Mouse (Mus musculus): ENCODE data around the gene Entr1. TPM values are rescaled to one million over a fixed set of nuclear protein-coding genes. Genes with fewer than 3 reads are reported as not detected.
"Not testable (repeated sequence)": the region's sequence is repeated elsewhere in the genome, so short reads cannot be mapped to it uniquely, and the experiment has no call there.

Gene Entr1
- total RNA-seq, 2 experiments from 2014 or later = 186 to 187 TPM

DNA sequence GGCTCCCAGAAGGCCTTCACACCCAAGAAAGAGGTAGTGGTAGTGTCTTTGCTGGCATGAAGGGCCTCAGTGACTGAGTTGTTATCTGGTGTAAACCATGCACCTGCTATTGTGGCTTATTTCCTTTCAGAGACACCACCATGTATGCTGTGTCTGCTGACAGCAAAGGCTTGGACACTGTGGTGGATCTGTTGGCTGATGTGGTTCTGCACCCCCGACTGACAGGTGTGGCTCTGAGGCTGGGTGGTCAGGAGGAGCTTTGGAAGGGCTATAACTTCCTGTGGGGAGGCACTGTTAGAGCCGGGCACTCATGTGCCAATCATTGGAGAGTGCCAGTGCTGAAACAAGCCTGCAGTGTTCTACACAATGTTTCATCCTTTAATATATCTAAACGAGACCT, 1.8 kb upstream of the Entr1 start:
- DNase-seq = no peak
- intact Hi-C loops (cut with DNase I) = no loop called here

DNA sequence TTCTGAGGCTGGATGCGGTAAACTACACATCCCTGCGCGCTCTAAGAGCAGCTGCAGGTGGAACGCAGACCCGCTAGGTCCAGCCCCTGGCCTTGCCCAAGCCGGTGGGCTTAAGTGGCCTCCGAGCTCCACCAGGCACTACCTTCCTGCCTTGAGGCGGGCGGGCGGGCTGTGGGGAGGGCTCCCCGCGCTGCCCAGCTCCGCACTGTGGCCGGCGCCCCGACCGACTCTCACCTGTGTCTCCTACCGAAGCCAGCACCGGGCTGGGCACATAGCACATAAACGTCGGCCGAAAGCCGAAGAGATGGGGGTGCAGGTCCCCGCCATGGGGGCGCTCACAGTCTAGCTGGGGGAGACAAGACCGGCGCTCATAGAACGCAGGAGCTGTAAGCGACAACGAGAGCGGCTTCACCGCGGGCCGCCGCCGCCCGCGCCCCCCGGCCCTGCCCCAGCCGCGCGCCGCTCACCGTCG, 398 bp downstream of the Entr1 start:
- intact Hi-C loops (cut with DNase I) = no loop called here

DNA sequence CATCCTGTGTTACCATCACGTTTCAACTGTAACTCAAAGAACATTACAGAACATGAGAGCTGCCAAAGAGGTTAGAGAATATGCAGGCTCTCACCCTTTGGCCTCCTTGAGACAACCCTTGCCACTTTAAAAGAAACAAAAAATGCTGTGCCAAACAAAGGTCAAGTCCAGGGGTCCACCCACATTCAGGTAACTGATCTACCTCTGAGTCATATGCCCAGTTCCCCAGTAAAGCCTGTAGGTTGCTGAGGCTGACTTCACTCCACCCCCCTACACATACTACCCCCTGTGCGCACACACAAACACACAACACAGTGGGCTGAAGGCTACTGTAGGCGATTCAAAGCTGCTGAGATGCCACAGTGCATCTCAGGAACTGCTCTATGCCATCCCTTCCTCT, 1.4 kb downstream of the Entr1 start:
- intact Hi-C loops (cut with DNase I) = no loop called here

More for the DNA sequence above, 398 bp downstream of the Entr1 start:
- DNase-seq = no peak

DNA sequence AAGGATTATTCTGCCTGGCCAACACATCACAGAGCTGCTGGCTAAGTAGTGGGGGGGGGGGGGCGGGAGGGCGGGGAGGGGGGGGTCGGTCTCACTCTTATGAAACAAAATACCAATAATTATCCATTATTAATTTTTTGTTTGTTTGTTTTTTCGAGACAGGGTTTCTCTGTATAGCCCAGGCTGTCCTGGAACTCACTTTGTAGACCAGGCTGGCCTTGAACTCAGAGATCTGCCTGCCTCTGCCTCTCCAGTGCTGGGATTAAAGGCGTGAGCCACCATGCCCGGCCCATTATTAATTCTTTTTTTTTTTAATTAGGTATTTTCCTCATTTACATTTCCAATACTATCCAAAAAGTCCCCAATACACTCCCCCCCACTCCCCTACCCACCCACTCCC, 8.2 kb downstream of the Entr1 start:
- DNase-seq; intact Hi-C loops (cut with DNase I): not testable (repeated sequence)

More for the DNA sequence above, 1.4 kb downstream of the Entr1 start:
- DNase-seq = no peak

DNA sequence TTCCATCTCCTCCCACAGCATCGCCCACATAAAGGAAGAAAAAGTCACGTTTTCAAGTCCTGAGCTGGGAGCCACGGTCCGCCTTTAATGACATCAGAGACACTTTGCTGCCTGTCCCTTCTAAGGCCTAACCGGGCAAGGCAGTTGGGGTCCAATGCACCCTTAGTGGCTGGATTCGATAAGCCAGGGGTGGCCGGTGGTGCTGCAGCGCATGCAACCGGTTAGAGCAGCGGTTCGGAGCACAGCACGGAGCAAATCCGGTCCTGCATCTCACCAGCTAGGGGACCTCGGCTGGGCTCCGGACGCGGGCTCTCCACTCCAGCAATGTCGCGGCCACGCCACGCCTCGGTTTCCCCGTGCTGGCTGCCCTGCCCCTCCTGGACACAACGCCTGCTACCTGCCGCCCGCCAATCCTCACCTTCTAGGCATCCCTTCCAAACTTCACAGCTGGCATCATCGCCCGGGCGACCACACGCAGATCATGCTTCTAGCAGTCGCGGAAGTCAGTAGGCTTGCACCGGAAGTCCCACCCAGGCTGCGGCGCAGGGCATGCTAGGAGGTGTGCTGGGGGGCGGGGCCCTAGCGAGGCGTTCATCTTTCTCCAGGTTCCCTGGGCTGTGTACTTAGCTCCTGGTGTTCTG, 8.9 kb downstream of the Entr1 start, which contains the start of gene Snapc4:
TSS of gene Snapc4 (minus strand) at position 523 of the 641 bp plus-strand sequence.
- intact Hi-C loops (cut with DNase I) = no loop called here
- DNase-seq = peak; percentile 84

DNA sequence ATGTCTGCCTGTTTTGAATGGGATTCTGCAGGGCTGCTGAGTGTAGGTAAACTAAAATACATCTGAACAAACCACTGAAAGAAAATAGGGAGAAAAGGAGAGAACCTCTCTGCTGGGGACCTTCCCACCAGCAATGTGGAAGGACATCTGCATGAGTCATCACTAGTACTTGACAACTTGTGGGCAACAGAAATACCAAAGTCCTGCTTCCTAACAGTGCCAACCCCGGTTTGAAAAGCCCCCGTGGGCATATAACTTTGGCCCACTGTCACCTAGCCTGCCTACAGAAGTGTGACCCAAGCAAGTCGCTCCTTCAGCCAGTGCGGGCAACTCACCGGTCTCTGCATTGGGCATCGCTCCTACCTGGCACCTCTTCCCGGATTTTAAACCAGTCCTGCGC, 16.7 kb downstream of the Entr1 start:
- no peak for DNase-seq
- intact Hi-C loops (cut with DNase I) = loop anchor here (10.0 kb wide), 1 partner anchor 52 kb away; no protein-coding TSS in a partner anchor

DNA sequence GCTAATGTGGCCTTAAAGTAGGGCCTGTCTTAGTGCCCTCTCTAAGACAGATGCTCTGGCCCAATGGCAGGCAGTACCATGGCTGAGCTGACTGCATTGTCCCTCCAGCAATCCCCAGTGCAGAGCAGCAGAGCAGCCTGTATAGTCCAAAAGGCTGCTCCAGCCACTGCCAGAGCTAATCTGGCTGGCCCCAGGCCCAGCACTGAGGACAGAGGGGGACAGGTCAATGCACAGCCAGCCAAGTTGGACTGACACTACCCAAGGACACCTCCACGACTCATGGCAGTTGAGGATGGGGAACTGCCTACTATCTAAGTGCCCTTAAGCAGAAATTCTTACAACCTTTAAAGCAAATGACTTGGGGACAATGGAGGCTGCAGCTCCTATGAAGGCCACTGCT, 20.5 kb downstream of the Entr1 start:
- intact Hi-C loops (cut with DNase I) = no loop called here
- DNase-seq = no peak

DNA sequence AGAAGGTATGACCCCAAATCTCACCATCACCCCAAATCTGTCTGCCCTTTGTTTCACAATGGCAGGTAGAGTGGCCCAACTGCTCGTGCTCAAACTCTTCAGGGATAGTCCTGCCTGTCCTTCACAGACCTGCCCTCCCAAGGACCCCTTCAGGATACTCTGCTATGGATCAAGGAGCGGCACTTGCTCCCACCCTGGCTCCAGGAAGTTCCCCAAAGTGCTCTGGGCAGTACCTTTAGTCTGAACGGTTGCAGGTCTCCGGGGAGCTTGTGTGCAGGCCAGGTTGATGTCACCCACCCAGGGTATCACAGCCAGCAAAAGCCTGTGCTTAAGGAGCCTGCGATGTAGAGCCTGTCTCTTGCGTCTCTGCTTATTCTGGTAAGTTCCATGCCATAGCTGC, 21.2 kb downstream of the Entr1 start:
- no peak for DNase-seq
- intact Hi-C loops (cut with DNase I) = no loop called here

DNA sequence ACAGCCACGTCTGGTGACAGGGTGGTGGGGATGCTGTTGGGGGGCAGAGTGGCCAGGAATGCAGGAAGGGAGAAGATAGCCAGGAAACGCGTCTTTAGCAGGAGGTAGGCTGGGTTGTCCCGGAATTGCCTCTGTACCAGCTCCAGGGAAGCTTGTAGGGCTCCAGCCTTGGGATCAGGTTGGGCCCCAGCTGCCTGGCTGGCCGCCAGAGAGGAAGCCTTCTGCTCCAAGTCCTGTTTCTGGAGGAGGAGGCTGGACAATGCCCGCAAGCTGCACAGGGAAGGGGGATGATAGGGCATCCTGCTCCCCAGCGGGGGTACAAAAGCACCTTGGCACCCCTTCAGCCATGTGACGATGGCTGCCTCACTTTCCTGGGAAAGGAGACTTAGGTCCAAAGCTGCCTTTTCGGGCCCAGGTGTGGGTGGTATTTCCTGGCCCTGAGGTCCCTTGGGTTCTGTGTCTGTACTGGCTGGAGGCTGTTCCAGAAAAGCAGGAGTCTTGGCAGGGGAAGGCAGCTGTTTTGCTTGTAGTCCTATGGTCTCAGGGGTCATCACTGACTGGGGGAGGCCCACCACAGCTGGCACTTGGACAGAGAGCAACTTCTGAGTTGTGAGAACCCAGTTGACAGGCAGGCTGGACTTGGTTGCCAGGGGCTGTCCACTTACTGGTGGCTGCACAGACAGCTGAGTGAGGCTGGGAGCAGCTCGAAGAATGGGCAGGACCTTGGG, 24.2 kb downstream of the Entr1 start:
- intact Hi-C loops (cut with DNase I) = no loop called here
- DNase-seq = peak; percentile 75

DNA sequence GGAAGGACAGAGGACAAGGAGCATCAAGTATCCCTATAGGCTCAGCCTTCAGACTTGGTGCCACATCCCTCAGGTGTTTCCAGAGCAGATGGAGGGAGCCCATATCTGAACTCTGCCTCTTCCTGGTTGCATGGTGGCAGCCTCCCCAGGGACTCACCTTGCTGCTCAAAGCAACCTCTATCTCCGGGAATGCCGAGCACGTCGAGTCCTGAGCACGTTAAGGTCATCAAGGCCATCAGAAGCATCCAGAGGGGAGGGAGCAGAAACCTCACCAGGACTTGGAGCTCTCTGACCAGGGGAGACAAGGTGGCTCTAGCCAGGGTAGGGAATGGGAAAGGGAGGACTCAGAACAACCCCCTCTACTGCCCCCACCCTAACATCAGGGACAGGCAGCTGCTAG, 25.6 kb downstream of the Entr1 start:
- no peak for DNase-seq
- intact Hi-C loops (cut with DNase I) = no loop called here

DNA sequence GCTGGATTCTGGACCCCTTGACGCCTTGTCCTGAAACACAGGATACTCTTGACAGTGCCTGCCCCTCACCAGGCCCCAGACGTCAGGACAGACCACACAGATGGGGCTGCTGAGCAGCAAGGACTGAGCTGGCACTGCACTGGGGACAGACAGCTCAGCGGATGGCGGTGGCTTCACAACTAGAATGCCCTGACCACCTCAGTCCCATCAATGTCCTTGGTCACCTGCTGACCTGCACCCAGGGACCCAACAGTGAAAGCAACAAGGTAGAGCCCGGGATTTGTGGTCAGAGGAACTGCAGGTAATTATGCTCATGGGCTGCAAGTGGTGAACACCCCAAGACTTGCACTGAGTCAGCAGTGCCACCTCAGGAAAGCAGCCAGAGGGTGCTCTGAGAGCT, 26.1 kb downstream of the Entr1 start:
- DNase-seq = no peak
- intact Hi-C loops (cut with DNase I) = no loop called here

DNA sequence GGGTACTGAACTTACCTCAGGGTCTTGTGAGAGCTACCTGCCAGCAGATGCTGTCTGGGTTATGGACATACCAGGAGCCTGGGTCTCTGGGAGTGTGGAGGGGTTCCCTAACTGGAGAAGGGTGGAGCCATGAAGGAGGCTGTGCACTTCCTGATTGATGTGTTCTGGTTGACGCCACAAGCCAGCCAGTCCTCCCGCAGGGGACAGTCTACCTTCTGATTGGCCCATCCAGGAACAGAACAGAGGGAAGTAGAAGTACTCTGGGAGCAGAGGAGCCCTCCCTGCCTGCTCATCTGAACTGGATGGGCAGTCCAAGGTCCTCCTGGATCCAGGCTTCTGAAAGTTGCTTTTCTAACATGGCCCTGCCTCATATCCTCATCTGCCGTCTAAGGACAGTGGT, 28.3 kb downstream of the Entr1 start, which contains the start of gene Card9:
TSS of gene Card9 (minus strand) at position 147 of the 400 bp plus-strand sequence.
- no peak for DNase-seq
- intact Hi-C loops (cut with DNase I) = no loop called here

DNA sequence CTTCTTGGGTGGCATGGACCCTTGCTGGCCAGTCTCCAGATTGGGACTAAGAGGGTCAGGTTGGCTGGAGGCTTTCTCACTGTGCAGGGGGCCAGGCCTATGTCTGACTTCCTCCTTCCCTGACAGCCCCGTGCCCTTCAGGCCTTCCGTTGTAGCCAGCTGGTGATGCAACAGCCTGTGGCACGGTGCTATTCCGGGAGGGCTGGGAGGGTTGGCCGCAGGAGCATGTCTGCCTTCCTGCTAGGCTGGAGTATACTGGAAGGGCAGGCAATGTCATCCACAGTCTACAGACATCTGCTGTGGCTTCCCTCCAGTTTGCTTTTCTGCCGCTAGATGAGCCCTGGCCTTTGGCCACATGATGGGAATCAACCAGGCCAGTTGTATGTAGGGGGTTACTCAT, 29.1 kb downstream of the Entr1 start:
- intact Hi-C loops (cut with DNase I) = no loop called here
- DNase-seq = peak; percentile 73

DNA sequence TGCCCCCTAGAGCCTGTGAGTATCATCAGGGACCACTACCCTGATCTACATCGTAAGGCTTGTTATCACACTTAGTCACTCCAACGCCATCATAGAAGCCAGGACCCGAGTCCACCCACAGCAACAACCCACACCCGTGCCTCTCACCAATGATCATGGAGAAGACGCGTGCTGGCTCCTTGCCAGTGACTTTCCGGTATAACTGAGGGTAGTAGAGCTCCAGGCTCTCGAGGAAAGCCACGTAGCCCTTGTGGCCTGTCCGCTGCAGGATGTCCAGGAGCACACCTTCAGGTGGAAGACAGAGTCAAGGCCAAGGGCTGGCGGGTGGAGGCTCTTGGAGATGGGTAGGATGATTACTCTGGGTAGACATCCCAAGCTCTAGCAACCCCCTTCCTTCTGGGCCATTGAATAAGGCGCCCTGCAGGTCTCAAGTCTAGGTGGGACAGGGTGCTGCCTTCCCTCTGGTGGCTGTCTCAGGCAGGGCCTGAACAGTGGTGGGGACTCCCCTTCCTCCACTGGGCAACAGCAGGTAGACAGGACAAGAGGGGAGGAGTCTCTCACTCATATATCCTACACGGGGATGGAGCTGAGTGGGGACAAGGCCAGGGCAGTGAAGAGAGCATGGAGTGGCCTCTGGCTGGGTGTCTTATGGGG, 30.3 kb downstream of the Entr1 start:
- DNase-seq = no peak
- intact Hi-C loops (cut with DNase I) = no loop called here

DNA sequence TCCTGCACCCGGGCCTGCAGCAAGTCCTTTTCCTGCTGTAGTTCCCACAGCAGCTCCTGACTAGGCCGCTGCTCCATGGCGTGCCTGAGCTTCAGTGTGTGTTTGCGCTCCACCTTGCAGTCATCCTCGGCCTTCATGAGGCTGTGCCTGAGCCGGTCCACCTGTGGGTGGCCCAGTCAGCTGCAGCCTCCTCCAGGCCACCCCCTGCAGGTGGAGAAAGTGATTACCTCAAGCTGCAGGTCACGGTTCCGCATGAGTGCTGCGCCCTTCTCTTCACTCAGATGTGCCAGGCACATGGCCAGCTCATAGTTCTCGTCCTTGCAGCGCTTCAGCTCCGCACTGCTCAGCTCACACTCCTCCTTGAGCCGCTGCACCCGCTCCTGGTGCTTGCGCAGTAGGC, 31.6 kb downstream of the Entr1 start:
- no peak for DNase-seq
- intact Hi-C loops (cut with DNase I) = no loop called here

DNA sequence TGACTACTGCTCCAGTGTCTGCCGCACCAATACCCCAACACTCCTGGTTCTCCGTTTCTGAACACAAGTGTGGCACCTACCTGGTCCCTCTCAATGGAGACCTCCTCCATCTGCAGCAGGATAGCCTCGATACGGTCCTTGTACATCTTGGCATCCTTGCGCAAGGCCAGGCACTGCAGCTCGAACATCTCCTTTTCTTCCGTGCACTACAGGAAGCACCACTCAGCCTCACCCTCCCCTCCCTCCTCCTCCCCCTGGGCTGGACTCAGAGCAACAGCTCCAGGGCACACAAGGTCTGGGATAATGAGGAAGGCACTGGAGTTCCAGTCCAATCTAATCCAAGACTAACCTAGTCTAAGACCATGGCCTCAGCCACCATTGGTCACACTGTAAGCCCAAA, 32.4 kb downstream of the Entr1 start:
- intact Hi-C loops (cut with DNase I) = no loop called here
- no peak for DNase-seq

DNA sequence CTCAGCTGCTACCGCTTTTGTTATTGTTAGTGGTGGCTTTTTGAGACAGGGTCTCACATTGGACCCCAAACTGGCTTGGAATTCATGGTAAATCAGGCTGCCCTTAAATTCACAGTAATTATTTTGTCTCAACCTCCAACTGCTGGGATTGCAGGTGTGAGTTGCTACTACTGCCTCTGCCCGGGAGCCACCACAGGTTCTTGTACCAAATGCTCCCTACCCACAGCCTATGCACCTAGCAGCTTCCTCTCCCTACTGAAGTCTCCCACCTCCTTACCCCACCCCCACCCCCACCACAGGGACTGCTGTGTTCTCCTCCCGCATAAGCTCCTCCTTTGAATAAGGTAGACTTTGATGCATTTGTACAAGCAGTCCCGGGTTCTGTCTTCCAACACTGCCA, 32.9 kb downstream of the Entr1 start:
- DNase-seq = no peak
- intact Hi-C loops (cut with DNase I) = no loop called here

DNA sequence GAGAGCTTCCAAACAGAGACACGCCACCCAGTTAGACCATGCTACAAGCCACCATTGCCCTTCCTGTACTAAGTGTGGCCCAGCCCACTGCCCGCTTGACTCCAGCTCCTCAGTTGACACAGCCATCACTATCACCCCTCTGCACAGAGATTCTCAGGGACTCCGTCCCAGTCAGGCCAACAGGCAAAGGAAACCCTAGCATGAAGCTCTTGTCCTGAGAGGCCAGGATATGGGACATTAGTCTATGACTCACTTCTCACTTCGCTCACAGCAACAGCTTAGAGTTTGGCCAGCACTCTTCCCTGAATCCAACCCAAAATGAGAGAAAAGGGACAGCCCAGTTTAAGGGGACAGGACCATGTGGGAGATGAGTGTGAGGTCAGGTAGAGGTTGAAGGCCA, 34.7 kb downstream of the Entr1 start:
- no peak for DNase-seq
- intact Hi-C loops (cut with DNase I) = no loop called here

DNA sequence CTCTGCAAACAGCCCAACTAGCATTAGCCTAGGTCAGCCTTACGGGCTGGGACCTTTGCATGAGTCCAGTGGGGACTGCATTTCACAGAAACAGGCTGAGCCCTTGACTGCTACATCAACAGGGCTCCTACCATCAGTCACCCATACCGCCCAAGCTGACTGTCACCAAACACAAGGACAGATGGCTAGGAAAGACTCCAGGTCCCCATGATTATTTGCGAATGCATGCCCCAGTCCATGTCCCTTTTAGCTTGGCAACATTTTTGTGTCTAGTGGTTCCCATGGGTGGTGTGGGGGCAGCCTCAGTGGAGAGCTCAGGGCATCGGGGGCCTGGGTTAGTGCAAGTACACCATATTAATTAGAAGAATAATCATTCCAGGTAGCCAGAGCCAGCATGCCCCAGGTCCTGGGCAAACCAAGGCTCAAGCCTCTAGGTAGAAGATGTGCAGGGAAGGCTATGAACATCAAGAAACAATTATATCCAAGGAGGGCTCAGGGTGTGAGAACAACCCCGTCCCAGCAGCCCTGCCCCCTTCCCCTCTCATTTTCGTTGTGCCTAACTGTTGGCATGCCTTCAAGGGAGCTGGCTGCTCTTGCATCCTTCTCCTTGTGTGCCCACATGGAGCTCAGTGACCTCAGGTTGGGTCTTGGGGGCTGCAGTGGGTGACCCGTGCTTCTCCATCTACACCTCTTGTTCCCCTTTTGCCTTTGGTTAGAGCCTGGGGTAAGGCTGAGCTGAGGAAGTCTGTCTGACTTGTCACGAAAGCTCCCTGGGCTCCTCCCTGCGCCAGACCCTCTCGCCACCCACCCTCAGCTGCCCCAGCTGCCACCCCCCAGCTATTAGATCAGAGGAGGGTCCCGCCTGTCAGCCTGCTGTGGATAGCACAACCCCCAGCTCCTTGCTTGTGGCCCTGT, 35.8 kb downstream of the Entr1 start:
- DNase-seq = no peak
- intact Hi-C loops (cut with DNase I) = no loop called here

DNA sequence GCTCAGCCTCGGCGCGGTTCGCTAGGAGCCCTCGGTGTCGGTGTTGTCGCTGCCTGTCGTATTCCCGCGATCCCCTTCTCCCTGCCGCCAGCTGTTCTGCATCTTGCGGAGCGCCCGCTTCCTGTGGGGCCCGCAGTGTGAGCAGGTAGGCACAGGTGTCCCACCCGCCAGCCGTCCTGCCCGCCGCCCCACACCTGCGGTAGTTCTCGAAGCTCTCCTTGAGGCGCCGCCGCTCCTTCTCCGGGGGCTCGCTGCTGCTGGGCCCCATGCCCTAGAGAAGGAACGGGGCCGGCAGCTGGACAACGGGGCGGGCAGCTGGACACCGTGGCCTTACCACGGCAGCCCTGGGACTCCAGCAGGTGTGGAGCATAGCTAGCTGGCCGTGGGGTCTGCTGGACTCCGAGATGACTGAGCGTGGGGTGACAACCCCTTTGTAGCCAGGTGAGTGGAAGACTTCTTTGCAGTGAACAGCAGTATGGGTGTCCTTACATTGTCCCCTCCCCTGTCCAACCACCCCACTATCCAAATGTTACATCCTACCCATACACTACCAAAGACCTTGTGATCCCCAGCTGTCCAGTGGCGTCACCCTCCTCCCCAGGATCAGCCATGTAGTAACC, 36.7 kb downstream of the Entr1 start:
- intact Hi-C loops (cut with DNase I) = no loop called here
- DNase-seq = peak; percentile 38

Measured in left cerebral cortex, postnatal 4 days (tissue).